Mouse (Mus musculus) gastrocnemius, adult 2 months (tissue): Measurements from ENCODE around the gene Efna3. TPM values are rescaled to one million over a fixed set of nuclear protein-coding genes. Genes with fewer than 3 reads are reported as not detected.

Source experiments
- DNase-seq: peaks from one replicate; pipeline ENCODE4 v3.0.0; 2022
- H3K27ac ChIP-seq: fragments of 200-600 bp; 2 replicates; pipeline ENCODE4 v1.8.1; 2022; ENCODE audit warnings: mild to moderate bottlenecking
- H3K4me3 ChIP-seq: fragments of 200-600 bp; 2 replicates; pipeline ENCODE4 v1.8.1; 2022; ENCODE audit warnings: mild to moderate bottlenecking, moderate library complexity
- CTCF ChIP-seq: fragments of 200-600 bp; IDR thresholded peaks from 2 replicates; pipeline ENCODE4 v1.8.1; 2022; ENCODE audit warnings: antibody characterized with exemption, mild to moderate bottlenecking, moderate library complexity
- intact Hi-C: fragments of 180-260 bp; cut with DNase I; formaldehyde crosslinking; loops from one replicate; pipeline ENCODE4 v1.15.1; 2025
- total RNA-seq, 2 experiments: library from RNA; stranded (reverse); gene quantifications; 2 replicates each; pipeline ENCODE4 v1.2.3; 2021

Gene Efna3
- total RNA-seq, 2 experiments from 2014 or later: not detected

GRCm38 (mm10) chr3:89305105-89305504 lies 17.7 kb downstream of the Efna3 start:
- Histone ChIP-seq H3K4me3 (no peak overlapping the region), H3K27ac (no peak overlapping the region)
- TF ChIP-seq CTCF: no peak
- DNase-seq: no peak
- intact Hi-C loops: no loop called here

GRCm38 (mm10) chr3:89304440-89304839 lies 18.3 kb downstream of the Efna3 start:
- H3K27ac ChIP-seq: no peak overlapping the region
- TF ChIP-seq CTCF: no peak
- H3K4me3 ChIP-seq: no peak overlapping the region
- intact Hi-C loops: no loop called here
- DNase-seq: no peak

- Histone ChIP-seq H3K27ac (no peak overlapping the region), H3K4me3 (no peak overlapping the region)
- no peak for DNase-seq
- intact Hi-C loops: no loop called here
- TF ChIP-seq CTCF: peak; percentile 32; the same call in 1 of the 2 replicates
Observed at GRCm38 (mm10) chr3:89300514-89300913, 22.3 kb downstream of the Efna3 start.

- Histone ChIP-seq H3K4me3 (peak overlapping the region; percentile 64), H3K27ac (no peak overlapping the region)
- DNase-seq: no peak
- intact Hi-C loops: no loop called here
- TF ChIP-seq CTCF: no peak
Observed at GRCm38 (mm10) chr3:89300071-89300470, 22.7 kb downstream of the Efna3 start.

- intact Hi-C loops: no loop called here
- no peak for DNase-seq
- peak overlapping the region; percentile 64 for H3K4me3 ChIP-seq
- no peak for TF ChIP-seq CTCF
- peak overlapping the region; percentile 38; the same call in 1 of the 2 replicates for H3K27ac ChIP-seq
Observed at GRCm38 (mm10) chr3:89299499-89299898, 23.3 kb downstream of the Efna3 start.

- DNase-seq: no peak
- no peak overlapping the region for H3K4me3 ChIP-seq
- intact Hi-C loops: no loop called here
- TF ChIP-seq CTCF: no peak
- H3K27ac ChIP-seq: no peak overlapping the region
Observed at GRCm38 (mm10) chr3:89298908-89299307, 23.9 kb downstream of the Efna3 start.

GRCm38 (mm10) chr3:89296761-89297396 lies 25.9 kb downstream of the Efna3 start:
- no peak overlapping the region for H3K4me3 ChIP-seq
- H3K27ac ChIP-seq: no peak overlapping the region
- intact Hi-C loops: no loop called here
- no peak for DNase-seq
- no peak for TF ChIP-seq CTCF

- no peak for DNase-seq
- Histone ChIP-seq H3K4me3 (no peak overlapping the region), H3K27ac (no peak overlapping the region)
- intact Hi-C loops: no loop called here
- no peak for TF ChIP-seq CTCF
Observed at GRCm38 (mm10) chr3:89295685-89296230, 27.0 kb downstream of the Efna3 start.

GRCm38 (mm10) chr3:89294195-89294594 lies 28.6 kb downstream of the Efna3 start:
- Histone ChIP-seq H3K27ac (no peak overlapping the region), H3K4me3 (no peak overlapping the region)
- intact Hi-C loops: no loop called here
- no peak for DNase-seq
- no peak for TF ChIP-seq CTCF

GRCm38 (mm10) chr3:89293247-89293918 lies 29.4 kb downstream of the Efna3 start:
- intact Hi-C loops: no loop called here
- TF ChIP-seq CTCF: no peak
- Histone ChIP-seq H3K27ac (no peak overlapping the region), H3K4me3 (no peak overlapping the region)
- DNase-seq: no peak

GRCm38 (mm10) chr3:89292303-89292702 lies 30.5 kb downstream of the Efna3 start:
- DNase-seq: no peak
- no peak for TF ChIP-seq CTCF
- Histone ChIP-seq H3K4me3 (no peak overlapping the region), H3K27ac (no peak overlapping the region)
- intact Hi-C loops: no loop called here

- intact Hi-C loops: no loop called here
- TF ChIP-seq CTCF: no peak
Observed at GRCm38 (mm10) chr3:89291874-89292273, 30.9 kb downstream of the Efna3 start.

GRCm38 (mm10) chr3:89288503-89288928 lies 34.2 kb downstream of the Efna3 start:
- peak; percentile 76 for DNase-seq
- intact Hi-C loops: no loop called here
- Histone ChIP-seq H3K27ac (peak overlapping the region; percentile 76), H3K4me3 (no peak overlapping the region)
- no peak for TF ChIP-seq CTCF

More at GRCm38 (mm10) chr3:89291874-89292273, 30.9 kb downstream of the Efna3 start:
- DNase-seq: no peak
- Histone ChIP-seq H3K4me3 (no peak overlapping the region), H3K27ac (no peak overlapping the region)
